Mouse (Mus musculus) megakaryocyte, embryonic 14.5 days (primary cell): ENCODE measurements around the gene Atg7. TPM values are rescaled to one million over a fixed set of nuclear protein-coding genes. Genes with fewer than 3 reads are reported as not detected.
"Not testable (repeated sequence)": the region's sequence is repeated elsewhere in the genome, so short reads cannot be mapped to it uniquely, and the experiment has no call there.

Source experiments
- H3K27me3 ChIP-seq: replicated peaks from 2 replicates; pipeline ENCODE3; 2012; ENCODE audit warnings: inconsistent platforms
- H3K36me3 ChIP-seq: replicated peaks from 2 replicates; pipeline ENCODE3; 2012; ENCODE audit warnings: low read length, inconsistent platforms, mixed read lengths
- H3K4me1 ChIP-seq: 2 replicates; pipeline ENCODE4 v1.6.1; 2012; ENCODE audit warnings: inconsistent platforms
- H3K4me3 ChIP-seq: replicated peaks from 2 replicates; pipeline ENCODE3; 2012; ENCODE audit warnings: moderate library complexity, mild to moderate bottlenecking, inconsistent platforms
- H3K9me3 ChIP-seq: 2 replicates; pipeline ENCODE4 v1.6.1; 2012; ENCODE audit warnings: inconsistent platforms
- FLI1 ChIP-seq: IDR thresholded peaks from 2 replicates; pipeline ENCODE4 v1.6.1; 2012; ENCODE audit warnings: low read length, inconsistent platforms, mixed read lengths
- GATA1 ChIP-seq: IDR thresholded peaks from 3 replicates; pipeline ENCODE4 v1.6.1; 2012; ENCODE audit warnings: mixed read lengths, low read length, inconsistent platforms, borderline replicate concordance
- polyA plus RNA-seq: library from polyadenylated mRNA; stranded (reverse); fragments of >175 nt; gene quantifications from 2 replicates; pipeline ENCODE4 v1.2.3, GENCODE M21; 2012; ENCODE audit warnings: low replicate concordance; ENCODE audit not compliant: insufficient read depth

The Atg7 gene
- polyA plus RNA-seq, 1 experiment = 92.9 TPM

- Histone ChIP-seq H3K4me1 (peaks cover 100% of the 10 kb centered on the region), H3K9me3 (no peaks in the 10 kb centered on the region), H3K4me3 (peak overlapping the region; percentile 68), H3K27me3 (no peaks in the 10 kb centered on the region), H3K36me3 (peaks cover 97% of the 10 kb centered on the region)
- no peak for TF ChIP-seq FLI1
- no peak for TF ChIP-seq GATA1
Observed at GRCm38 (mm10) chr6:114882675-114883074, 239.8 kb downstream of the Atg7 start.

GRCm38 (mm10) chr6:114883261-114883740 is 240.4 kb downstream of the Atg7 start:
- H3K4me1 ChIP-seq = peaks cover 100% of the 10 kb centered on the region
- no peaks in the 10 kb centered on the region for H3K27me3 ChIP-seq
- H3K36me3 ChIP-seq = peaks cover 97% of the 10 kb centered on the region
- peak overlapping the region; percentile 71 for H3K4me3 ChIP-seq
- H3K9me3 ChIP-seq = no peaks in the 10 kb centered on the region
- TF ChIP-seq GATA1 (no peak), FLI1 (no peak)

GRCm38 (mm10) chr6:114885129-114885528 is 242.2 kb downstream of the Atg7 start:
- Histone ChIP-seq H3K27me3 (no peaks in the 10 kb centered on the region), H3K36me3 (peaks cover 93% of the 10 kb centered on the region), H3K4me3 (no peak overlapping the region), H3K9me3 (no peaks in the 10 kb centered on the region), H3K4me1 (peaks cover 95% of the 10 kb centered on the region)
- TF ChIP-seq FLI1 = no peak
- TF ChIP-seq GATA1 = no peak

GRCm38 (mm10) chr6:114886012-114886411 is 243.1 kb downstream of the Atg7 start:
- no peak for TF ChIP-seq FLI1
- TF ChIP-seq GATA1 = no peak
- Histone ChIP-seq H3K4me1 (peaks cover 95% of the 10 kb centered on the region), H3K9me3 (no peaks in the 10 kb centered on the region), H3K36me3 (peaks cover 93% of the 10 kb centered on the region), H3K4me3 (peak overlapping the region; percentile 46), H3K27me3 (no peaks in the 10 kb centered on the region)

- Histone ChIP-seq H3K9me3 (no peaks in the 10 kb centered on the region), H3K4me3 (no peak overlapping the region), H3K36me3 (peaks cover 91% of the 10 kb centered on the region), H3K4me1 (peaks cover 95% of the 10 kb centered on the region), H3K27me3 (no peaks in the 10 kb centered on the region)
- no peak for TF ChIP-seq GATA1
- no peak for TF ChIP-seq FLI1
Observed at GRCm38 (mm10) chr6:114886504-114887361, 243.8 kb downstream of the Atg7 start.

GRCm38 (mm10) chr6:114888922-114889321 is 246.0 kb downstream of the Atg7 start:
- TF ChIP-seq GATA1 (no peak), FLI1 (no peak)
- peaks cover 85% of the 10 kb centered on the region for H3K36me3 ChIP-seq

GRCm38 (mm10) chr6:114889971-114890370 is 247.1 kb downstream of the Atg7 start:
- H3K9me3 ChIP-seq, H3K27me3 ChIP-seq, H3K4me3 ChIP-seq: not testable (repeated sequence)
- Histone ChIP-seq H3K4me1 (peaks cover 95% of the 10 kb centered on the region), H3K36me3 (peaks cover 80% of the 10 kb centered on the region)

More at GRCm38 (mm10) chr6:114888922-114889321, 246.0 kb downstream of the Atg7 start:
- no peaks in the 10 kb centered on the region for H3K9me3 ChIP-seq
- H3K4me3 ChIP-seq = no peak overlapping the region
- H3K4me1 ChIP-seq = peaks cover 95% of the 10 kb centered on the region
- no peaks in the 10 kb centered on the region for H3K27me3 ChIP-seq

- Histone ChIP-seq H3K27me3 (no peaks in the 10 kb centered on the region), H3K4me3 (no peak overlapping the region), H3K36me3 (peaks cover 80% of the 10 kb centered on the region), H3K9me3 (no peaks in the 10 kb centered on the region), H3K4me1 (peaks cover 95% of the 10 kb centered on the region)
- TF ChIP-seq FLI1 (no peak), GATA1 (no peak)
Observed at GRCm38 (mm10) chr6:114890411-114891115, 247.7 kb downstream of the Atg7 start.

- peaks cover 80% of the 10 kb centered on the region for H3K36me3 ChIP-seq
- peaks cover 95% of the 10 kb centered on the region for H3K4me1 ChIP-seq
- H3K4me3 ChIP-seq = no peak overlapping the region
- TF ChIP-seq FLI1 (no peak), GATA1 (no peak)
- no peaks in the 10 kb centered on the region for H3K9me3 ChIP-seq
- no peaks in the 10 kb centered on the region for H3K27me3 ChIP-seq
Observed at GRCm38 (mm10) chr6:114891272-114891671, 248.4 kb downstream of the Atg7 start.

GRCm38 (mm10) chr6:114891771-114892170 is 248.9 kb downstream of the Atg7 start:
- Histone ChIP-seq H3K4me1 (peaks cover 95% of the 10 kb centered on the region), H3K9me3 (no peaks in the 10 kb centered on the region), H3K36me3 (peaks cover 80% of the 10 kb centered on the region), H3K27me3 (no peaks in the 10 kb centered on the region), H3K4me3 (no peak overlapping the region)
- TF ChIP-seq GATA1 (no peak), FLI1 (no peak)
